Mouse (Mus musculus) hindbrain, embryonic 15.5 days (tissue): ENCODE measurements around the gene Rhot2. TPM values are rescaled to one million over a fixed set of nuclear protein-coding genes. Genes with fewer than 3 reads are reported as not detected.

Experiments
- ATAC-seq: fragments of 200-750 bp; cut with Nextera tagmentation; 2 replicates; pipeline ENCODE4 v1.8.0; 2017; ENCODE audit warnings: low read depth, moderate number of reproducible peaks, moderate TSS enrichment; ENCODE audit not compliant: low FRiP score
- H3K27ac ChIP-seq: fragments of 300-500 bp; sonication (generic); replicated peaks from 2 replicates; pipeline ENCODE4 v1.5.1; 2015; ENCODE audit warnings: mild to moderate bottlenecking, inconsistent platforms
- H3K27me3 ChIP-seq: fragments of 300-500 bp; sonication (generic); 2 replicates; pipeline ENCODE4 v1.6.1; 2015; ENCODE audit warnings: control low read depth, inconsistent platforms
- H3K36me3 ChIP-seq: fragments of 300-500 bp; sonication (generic); 2 replicates; pipeline ENCODE4 v1.6.1; 2015; ENCODE audit warnings: control low read depth, inconsistent platforms
- H3K4me1 ChIP-seq: fragments of 300-500 bp; sonication (generic); replicated peaks from 2 replicates; pipeline ENCODE4 v1.6.1; 2015; ENCODE audit warnings: control low read depth, inconsistent platforms
- H3K4me2 ChIP-seq: fragments of 300-500 bp; sonication (generic); 2 replicates; pipeline ENCODE4 v1.6.1; 2015; ENCODE audit warnings: moderate library complexity, mild to moderate bottlenecking, inconsistent platforms
- H3K4me3 ChIP-seq: fragments of 300-500 bp; sonication (generic); 2 replicates; pipeline ENCODE4 v1.5.1; 2015; ENCODE audit warnings: mild to moderate bottlenecking, inconsistent platforms
- H3K9ac ChIP-seq: fragments of 300-500 bp; sonication (generic); 2 replicates; pipeline ENCODE4 v1.6.1; 2015; ENCODE audit warnings: inconsistent platforms
- H3K9me3 ChIP-seq: fragments of 300-500 bp; sonication (generic); 2 replicates; pipeline ENCODE4 v1.6.1; 2016; ENCODE audit warnings: control low read depth, inconsistent platforms
- WGBS: fragments of 180-500 bp; shearing (Covaris S2); methylation state at CpG from one replicate; pipeline ENCODE4 v1.1.7; 2015; 5-methylcytosine and 5-hydroxymethylcytosine counted together
- polyA plus RNA-seq: library from polyadenylated mRNA; unstranded; fragments of >200 nt; fragmentation: Nextera tagmentation; extraction: Ambion mirVana; gene quantifications from 2 replicates; pipeline ENCODE4 v1.2.1, GENCODE M21; 2015

The Rhot2 gene
- 15.1 and 16.6 TPM in 2 replicates for polyA plus RNA-seq

DNA sequence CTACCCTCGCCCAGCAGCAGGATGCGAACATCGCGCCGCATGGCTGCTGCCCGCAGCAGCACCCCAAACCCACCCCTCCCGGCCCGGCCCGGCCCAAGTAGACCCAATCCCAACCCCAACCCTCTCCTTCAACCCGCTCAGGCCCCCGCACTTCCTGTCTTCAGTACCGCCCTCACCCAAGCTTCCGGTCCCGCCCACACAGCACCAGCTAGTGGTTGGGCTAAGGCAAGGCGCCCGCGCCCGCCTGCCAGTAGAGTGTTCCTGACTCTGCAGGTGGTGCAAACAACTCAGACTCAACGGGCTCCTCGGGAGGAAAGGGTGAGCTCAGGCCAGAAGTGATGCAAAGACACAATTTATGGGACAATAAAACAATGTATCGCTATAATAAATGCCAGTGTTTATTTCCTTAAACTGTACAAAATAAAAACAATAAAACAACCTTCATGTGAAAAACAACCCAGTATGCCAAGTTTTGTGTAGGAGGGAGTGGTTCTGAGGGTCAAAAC is at the start of gene Rhot2:
Gene Rhot2, minus strand, starts transcription at position 456 of the 506 bp plus-strand sequence.
- 1% methylated on average over 21 of the region's 21 CpGs for WGBS
- Histone ChIP-seq H3K4me3 (peak within 1 kb of the TSS; percentile 95), H3K4me1 (peaks cover 19% of the 10 kb centered on the region)

DNA sequence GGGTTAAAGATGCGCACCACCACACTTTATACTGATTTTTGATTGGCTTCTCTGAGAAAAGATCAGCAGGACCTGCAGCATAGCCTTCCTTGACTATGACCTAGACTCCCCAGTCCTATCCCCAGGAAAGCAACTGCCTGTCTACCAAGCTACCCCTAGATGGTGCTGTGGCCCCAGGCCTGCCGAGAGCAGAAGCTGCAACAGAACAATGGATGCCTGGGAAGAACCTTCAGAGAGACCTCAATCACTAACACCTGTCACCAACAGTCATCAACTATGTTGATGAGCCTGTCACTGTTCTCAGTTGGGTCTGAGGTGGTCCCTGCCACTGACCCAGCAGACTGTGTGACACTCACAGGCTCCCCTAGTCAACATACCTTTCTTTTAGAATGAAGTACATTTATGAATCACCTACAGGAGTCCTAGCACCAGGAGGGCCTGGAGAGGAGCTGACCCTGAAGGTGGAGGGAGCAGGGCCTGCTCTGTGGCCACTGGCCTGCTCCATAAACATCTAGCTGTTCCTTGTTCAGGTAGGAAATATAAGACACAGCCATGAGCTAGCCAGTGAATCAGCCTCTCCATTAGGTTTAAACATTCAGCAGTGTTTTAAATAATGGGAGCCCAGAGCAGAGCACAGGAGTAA is 49.4 kb upstream of the Rhot2 start:
- Histone ChIP-seq H3K36me3 (0 out of 2 replicates have a peak, but pooled peaks cover 6% of the 10 kb centered on the region), H3K4me2 (no peak overlapping the region), H3K4me1 (peaks cover 11% of the 10 kb centered on the region), H3K9ac (peak overlapping the region; percentile 8; the same call in 1 of the 2 replicates), H3K27ac (peak overlapping the region; percentile 51; the same call in 1 of the 2 replicates), H3K9me3 (no peaks in the 10 kb centered on the region), H3K4me3 (no peak overlapping the region), H3K27me3 (no peaks in the 10 kb centered on the region)
- ATAC-seq, result peak; percentile 88
- WGBS, result 31% methylated on average over 2 of the region's 2 CpGs

More for the DNA sequence above, at the start of gene Rhot2:
- peak within 1 kb of the TSS; percentile 71 for H3K9ac ChIP-seq
- peaks cover 40% of the 10 kb centered on the region for H3K36me3 ChIP-seq
- no peaks in the 10 kb centered on the region for H3K9me3 ChIP-seq
- ATAC-seq, result peak; percentile 88
- H3K27ac ChIP-seq, result peak within 1 kb of the TSS; percentile 69
- no peaks in the 10 kb centered on the region for H3K27me3 ChIP-seq
- H3K4me2 ChIP-seq, result peak within 1 kb of the TSS; percentile 93

DNA sequence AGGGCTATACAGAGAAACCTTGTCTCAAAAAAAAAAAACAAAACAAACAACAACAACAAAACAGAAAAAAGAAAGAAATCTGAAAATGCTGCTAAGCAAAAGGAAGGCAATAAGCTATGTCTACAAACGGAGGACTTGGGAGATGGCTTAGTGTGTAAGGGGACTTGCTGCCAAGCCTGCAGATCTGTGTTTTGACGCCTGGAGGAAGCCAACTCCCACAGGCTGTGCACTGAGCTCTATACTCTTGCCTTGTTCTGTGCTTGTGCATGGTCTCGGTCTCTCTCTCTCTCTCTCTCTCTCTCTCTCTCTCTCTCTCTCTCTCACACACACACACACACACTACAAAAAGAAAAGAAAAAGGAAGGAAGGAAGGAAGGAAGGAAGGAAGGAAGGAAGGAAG is 44.2 kb upstream of the Rhot2 start:
- Histone ChIP-seq H3K9me3 (no peaks in the 10 kb centered on the region), H3K4me3 (no peak overlapping the region), H3K9ac (no peak overlapping the region), H3K36me3 (peaks cover 7% of the 10 kb centered on the region; the same call in 1 of the 2 replicates), H3K27ac (no peak overlapping the region), H3K4me2 (no peak overlapping the region), H3K4me1 (peaks cover under 1% of the 10 kb centered on the region; the same call in 1 of the 2 replicates), H3K27me3 (no peaks in the 10 kb centered on the region)
- ATAC-seq, result no peak
- WGBS, result 93% methylated on average over 3 of the region's 3 CpGs

DNA sequence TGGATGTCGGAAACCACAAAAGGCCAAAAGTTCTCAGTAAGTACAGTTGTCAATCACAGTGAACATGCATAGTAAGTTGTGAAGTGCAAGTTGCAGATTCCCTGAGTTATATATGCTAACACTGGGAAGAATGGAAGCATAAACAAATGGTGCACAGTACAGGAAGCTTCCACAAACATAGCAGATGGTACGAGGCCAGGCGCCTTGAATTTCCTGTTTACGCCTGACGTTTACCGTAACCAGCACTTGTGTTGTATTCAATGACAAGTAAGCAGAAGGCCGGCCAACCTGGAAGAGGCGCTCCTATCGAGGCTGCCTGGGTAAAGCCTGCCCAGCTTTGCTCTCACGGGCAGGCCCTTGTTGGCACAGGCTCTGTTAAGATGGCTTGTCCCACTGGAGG is 42.8 kb upstream of the Rhot2 start:
- H3K4me2 ChIP-seq, result no peak overlapping the region
- 94% methylated on average over 10 of the region's 10 CpGs for WGBS
- H3K36me3 ChIP-seq, result peaks cover 14% of the 10 kb centered on the region
- H3K9me3 ChIP-seq, result no peaks in the 10 kb centered on the region
- no peak overlapping the region for H3K27ac ChIP-seq
- H3K9ac ChIP-seq, result no peak overlapping the region
- H3K27me3 ChIP-seq, result no peaks in the 10 kb centered on the region
- no peak overlapping the region for H3K4me3 ChIP-seq
- no peak for ATAC-seq
- no peaks in the 10 kb centered on the region for H3K4me1 ChIP-seq

DNA sequence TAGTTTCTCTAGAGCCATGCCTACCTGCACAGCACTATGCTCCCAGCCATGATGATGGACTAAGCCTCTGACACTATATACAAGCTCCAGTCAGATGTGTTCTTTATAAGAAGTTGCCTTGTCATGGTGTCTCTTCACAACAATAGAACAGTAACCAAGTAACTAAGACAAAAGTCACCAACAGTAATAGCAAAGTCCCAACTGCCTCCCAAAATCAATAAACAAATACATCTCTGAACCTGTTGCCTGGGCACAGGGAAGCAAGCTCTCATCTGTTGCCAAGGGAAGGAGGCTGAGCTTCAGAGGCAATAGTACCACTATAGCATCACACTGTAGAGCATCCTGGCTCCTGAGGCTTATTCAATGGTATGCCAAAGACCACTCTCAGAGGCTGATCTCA is 42.2 kb upstream of the Rhot2 start:
- Histone ChIP-seq H3K27ac (no peak overlapping the region), H3K9ac (no peak overlapping the region), H3K36me3 (peaks cover 14% of the 10 kb centered on the region), H3K4me1 (no peaks in the 10 kb centered on the region), H3K9me3 (no peaks in the 10 kb centered on the region), H3K4me3 (no peak overlapping the region), H3K4me2 (no peak overlapping the region), H3K27me3 (no peaks in the 10 kb centered on the region)
- ATAC-seq, result no peak

DNA sequence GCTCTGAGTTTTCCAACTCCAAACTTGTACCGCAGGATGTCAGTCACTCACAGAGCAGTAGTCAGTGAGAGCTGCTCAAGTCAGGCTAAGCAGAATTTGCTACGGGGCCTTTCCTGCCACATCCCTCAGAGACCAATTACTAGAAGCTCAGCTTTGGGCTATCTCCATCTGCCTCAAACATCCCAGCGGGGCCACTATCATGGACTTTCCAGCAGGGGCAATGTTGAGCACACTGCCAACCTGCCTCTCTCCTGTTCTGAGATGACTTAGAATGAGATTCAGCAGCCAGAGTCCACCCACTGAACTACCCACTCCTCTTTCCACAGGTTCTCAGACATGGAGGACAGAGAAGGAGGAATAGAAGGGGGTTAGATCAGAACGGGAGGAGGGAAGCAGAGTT is 41.0 kb upstream of the Rhot2 start:
- Histone ChIP-seq H3K27me3 (no peaks in the 10 kb centered on the region), H3K27ac (no peak overlapping the region), H3K4me3 (no peak overlapping the region), H3K9ac (no peak overlapping the region), H3K9me3 (no peaks in the 10 kb centered on the region), H3K36me3 (peaks cover 14% of the 10 kb centered on the region), H3K4me1 (peaks cover 7% of the 10 kb centered on the region), H3K4me2 (no peak overlapping the region)
- WGBS, result 57% methylated on average over 4 of the region's 4 CpGs
- ATAC-seq, result no peak

DNA sequence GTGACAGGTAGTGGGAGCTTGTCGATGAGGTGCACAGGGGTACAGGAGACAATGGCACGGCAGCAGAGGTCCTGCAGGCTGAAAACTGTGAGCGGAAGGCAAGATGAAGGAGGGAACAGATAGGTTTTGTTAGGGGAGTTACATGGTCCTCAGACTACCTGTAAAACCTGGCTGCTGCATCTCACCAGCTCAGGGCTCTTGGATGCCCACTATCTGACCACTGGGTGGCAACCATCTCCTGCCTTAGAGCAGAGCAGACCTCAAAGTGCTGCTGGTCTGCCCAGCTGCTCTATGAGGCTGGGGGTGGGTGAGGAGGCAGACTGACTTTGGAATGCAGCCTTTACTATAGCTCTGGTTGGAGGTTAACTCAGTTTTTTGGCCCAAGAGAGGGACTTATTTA is 39.2 kb upstream of the Rhot2 start:
- H3K4me3 ChIP-seq, result no peak overlapping the region
- peaks cover 17% of the 10 kb centered on the region for H3K4me1 ChIP-seq
- no peak overlapping the region for H3K4me2 ChIP-seq
- 90% methylated on average over 3 of the region's 3 CpGs for WGBS
- peaks cover 8% of the 10 kb centered on the region for H3K36me3 ChIP-seq
- no peak overlapping the region for H3K9ac ChIP-seq
- no peaks in the 10 kb centered on the region for H3K9me3 ChIP-seq
- no peaks in the 10 kb centered on the region for H3K27me3 ChIP-seq
- ATAC-seq, result no peak
- H3K27ac ChIP-seq, result no peak overlapping the region

DNA sequence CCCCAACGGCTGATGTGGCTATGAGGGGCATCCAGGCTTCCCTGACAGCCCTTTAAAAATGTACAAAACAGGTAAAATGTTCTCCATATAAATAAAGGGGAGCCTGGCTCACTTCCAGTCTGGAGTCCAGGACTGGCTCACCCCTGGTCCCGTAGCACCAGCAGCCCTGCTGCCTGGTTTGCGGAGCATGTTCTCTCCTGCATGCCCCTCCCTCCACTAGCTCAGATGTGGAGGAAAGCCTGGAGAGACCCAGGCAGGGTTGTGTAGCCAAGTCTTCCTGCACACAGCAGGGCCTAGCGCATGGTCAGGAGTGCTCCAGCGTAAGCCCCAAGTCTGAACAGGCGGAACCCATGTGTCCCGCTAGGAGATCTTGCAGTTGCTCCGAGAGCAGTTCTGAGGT is 38.6 kb upstream of the Rhot2 start:
- Histone ChIP-seq H3K9ac (no peak overlapping the region), H3K27ac (no peak overlapping the region), H3K4me2 (no peak overlapping the region), H3K9me3 (no peaks in the 10 kb centered on the region), H3K36me3 (peaks cover 8% of the 10 kb centered on the region), H3K4me1 (peaks cover 17% of the 10 kb centered on the region), H3K4me3 (no peak overlapping the region), H3K27me3 (no peaks in the 10 kb centered on the region)
- WGBS, result 82% methylated on average over 8 of the region's 8 CpGs
- no peak for ATAC-seq

DNA sequence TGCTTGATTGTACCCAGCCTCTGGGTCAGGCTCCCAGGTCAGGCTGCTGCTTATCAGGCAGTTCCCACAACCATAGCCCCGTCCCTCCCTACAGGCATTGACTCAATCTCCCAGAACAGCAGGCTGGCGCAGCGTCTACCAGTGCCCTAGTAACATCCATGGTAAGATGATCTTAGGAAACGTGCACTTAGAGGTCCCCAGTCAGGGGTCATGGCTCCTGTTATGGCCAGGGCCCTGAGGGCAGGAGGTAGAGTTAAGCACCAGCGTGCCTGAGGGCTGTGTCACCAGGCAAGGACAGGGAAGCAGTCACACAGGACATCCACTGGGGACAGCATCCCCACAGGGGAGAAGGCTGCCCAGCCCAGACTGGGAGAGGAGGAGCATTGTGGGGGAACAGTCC is 37.7 kb upstream of the Rhot2 start:
- Histone ChIP-seq H3K4me1 (peaks cover 23% of the 10 kb centered on the region), H3K4me2 (no peak overlapping the region), H3K27ac (no peak overlapping the region), H3K9me3 (no peaks in the 10 kb centered on the region), H3K36me3 (peaks cover 11% of the 10 kb centered on the region), H3K4me3 (no peak overlapping the region), H3K9ac (no peak overlapping the region), H3K27me3 (no peaks in the 10 kb centered on the region)
- no peak for ATAC-seq
- 36% methylated on average over 5 of the region's 5 CpGs for WGBS

DNA sequence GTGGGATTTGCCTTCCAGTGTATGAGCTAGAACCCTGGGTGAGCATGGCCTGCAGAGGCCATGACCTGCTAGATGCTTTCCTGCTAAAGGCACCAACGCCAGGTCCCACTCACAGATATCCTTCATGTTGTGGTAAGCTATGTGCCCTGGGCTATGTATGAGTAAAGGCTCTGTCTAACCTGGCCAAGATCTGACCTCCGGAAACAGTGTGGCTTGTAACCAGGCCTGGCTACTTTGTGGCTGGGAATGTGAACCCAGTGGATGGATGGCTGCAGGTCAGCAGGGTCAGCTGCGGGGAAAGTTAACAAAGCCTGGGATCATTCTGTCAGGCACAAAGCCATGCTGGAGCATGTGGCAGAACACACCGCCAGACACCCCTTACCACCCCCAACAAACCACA is 37.0 kb upstream of the Rhot2 start:
- H3K27me3 ChIP-seq, result no peaks in the 10 kb centered on the region
- H3K9me3 ChIP-seq, result no peaks in the 10 kb centered on the region
- peaks cover 28% of the 10 kb centered on the region for H3K4me1 ChIP-seq
- peaks cover 11% of the 10 kb centered on the region for H3K36me3 ChIP-seq
- no peak overlapping the region for H3K4me3 ChIP-seq
- WGBS, result 29% methylated on average over 4 of the region's 4 CpGs
- H3K27ac ChIP-seq, result 0 out of 2 replicates have a peak overlapping the region, but pooled peaks have one; percentile 18
- H3K4me2 ChIP-seq, result no peak overlapping the region
- no peak for ATAC-seq
- H3K9ac ChIP-seq, result 0 out of 2 replicates have a peak overlapping the region, but pooled peaks have one; percentile 13

DNA sequence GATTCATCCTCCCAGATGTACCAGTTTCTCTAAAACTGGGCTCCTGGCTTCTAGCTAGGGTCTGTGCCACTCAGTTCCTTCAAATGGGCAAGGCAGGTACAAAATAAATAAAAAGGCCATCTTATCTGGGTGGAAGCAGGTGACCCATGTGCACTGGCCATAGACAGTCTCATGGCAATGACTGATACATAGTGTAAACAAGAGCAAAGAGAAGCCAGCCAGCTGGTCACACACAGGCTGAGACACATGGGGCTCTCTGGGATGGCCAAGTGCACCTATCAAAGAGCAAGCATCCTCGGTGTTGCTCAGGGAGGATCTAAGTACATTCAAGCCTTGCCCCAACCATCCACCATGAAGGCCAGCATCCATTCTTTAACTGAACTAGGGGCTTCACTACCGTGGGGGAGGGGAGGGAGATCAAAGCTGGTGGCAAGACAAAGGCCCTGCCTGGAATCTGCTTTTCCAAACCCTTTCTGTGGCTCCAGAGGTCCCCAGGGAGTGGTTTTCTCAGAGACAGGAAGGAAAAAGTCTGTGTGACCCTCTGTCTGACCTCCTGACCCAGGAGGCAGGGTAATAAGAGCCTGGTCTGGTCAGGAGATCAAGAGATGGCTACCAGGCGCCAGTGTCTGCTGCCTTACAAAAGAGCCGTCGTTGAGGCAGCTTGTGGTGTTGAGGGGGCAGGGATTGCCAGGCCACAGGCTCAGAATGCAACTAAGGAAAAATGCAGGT is 36.4 kb upstream of the Rhot2 start:
- peaks cover 34% of the 10 kb centered on the region for H3K4me1 ChIP-seq
- 0 out of 2 replicates have a peak overlapping the region, but pooled peaks have one; percentile 18 for H3K27ac ChIP-seq
- no peaks in the 10 kb centered on the region for H3K27me3 ChIP-seq
- no peak overlapping the region for H3K4me2 ChIP-seq
- H3K9ac ChIP-seq, result 0 out of 2 replicates have a peak overlapping the region, but pooled peaks have one; percentile 13
- WGBS, result 4% methylated on average over 5 of the region's 5 CpGs
- ATAC-seq, result no peak
- H3K4me3 ChIP-seq, result no peak overlapping the region
- H3K36me3 ChIP-seq, result peaks cover 11% of the 10 kb centered on the region
- no peaks in the 10 kb centered on the region for H3K9me3 ChIP-seq
